Mouse (Mus musculus): ENCODE data around the gene Map7. TPM values are rescaled to one million over a fixed set of nuclear protein-coding genes. Genes with fewer than 3 reads are reported as not detected.

Gene Map7
- polyA plus RNA-seq, 1 experiment from 2014 or later: 8.2 TPM

DNA sequence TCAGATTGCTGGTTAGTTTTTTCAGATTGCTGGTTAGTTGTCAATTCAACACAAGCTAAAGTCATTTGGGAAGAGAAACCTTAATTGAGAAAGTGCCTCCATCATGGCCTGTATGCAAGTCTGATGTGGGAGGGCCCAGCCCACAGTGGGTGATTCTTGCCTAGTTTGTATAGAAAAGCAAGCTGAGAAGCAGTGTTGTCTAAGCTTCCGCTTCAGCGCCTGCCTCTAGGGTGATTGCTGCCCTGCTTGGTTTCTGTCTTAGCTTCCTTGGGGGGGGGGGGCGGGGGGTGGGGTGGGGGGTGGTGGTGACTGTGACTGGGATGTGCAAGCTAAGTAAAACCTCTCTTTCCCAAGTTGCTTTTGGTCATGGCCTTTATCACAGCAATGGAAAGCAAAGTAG is 53.0 kb downstream of the Map7 start:
- no peaks in the 10 kb centered on the region for H3K36me3 ChIP-seq (replicated peaks)
- H3K9me3 ChIP-seq: no peaks in the 10 kb centered on the region
- 0 out of 2 replicates have a peak, but pooled peaks have one; percentile 51 for ATAC-seq (ENCODE audit: low FRiP score)
- H3K27me3 ChIP-seq: 0 out of 2 replicates have a peak, but pooled peaks cover 11% of the 10 kb centered on the region
- H3K4me1 ChIP-seq: peaks cover 18% of the 10 kb centered on the region
- no peak overlapping the region for H3K27ac ChIP-seq
- no peak overlapping the region for H3K9ac ChIP-seq
- no peak overlapping the region for H3K4me3 ChIP-seq (replicated peaks)
- H3K4me2 ChIP-seq: no peak overlapping the region
- 17% methylated on average over 3 of the region's 3 CpGs for whole genome bisulfite sequencing

DNA sequence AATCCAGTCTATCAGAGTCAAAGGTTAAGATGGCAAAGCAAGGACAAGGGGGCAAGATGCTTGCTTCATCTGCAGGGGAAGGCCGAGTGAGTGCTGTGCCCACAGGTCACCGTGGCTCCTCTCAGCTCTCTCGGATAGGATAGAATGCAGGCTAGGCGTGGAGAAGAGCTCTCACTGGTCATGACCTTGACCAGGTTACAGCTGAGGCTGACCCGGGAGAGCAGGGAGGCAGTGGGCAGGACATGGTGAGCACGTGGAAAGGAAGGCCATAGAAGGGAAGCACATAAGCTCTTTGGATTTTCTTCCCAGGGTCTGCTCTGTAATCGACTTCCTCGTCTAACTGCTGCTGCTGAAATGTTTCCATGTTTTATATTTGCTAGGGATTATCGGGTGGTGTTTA is 53.9 kb downstream of the Map7 start:
- no peak for ATAC-seq (ENCODE audit: low FRiP score)
- no peaks in the 10 kb centered on the region for H3K9me3 ChIP-seq
- H3K27ac ChIP-seq: no peak overlapping the region
- peaks cover 21% of the 10 kb centered on the region for H3K4me1 ChIP-seq
- H3K4me2 ChIP-seq: no peak overlapping the region
- H3K4me3 ChIP-seq (replicated peaks): no peak overlapping the region
- WGBS: 71% methylated on average over 9 of the region's 9 CpGs
- no peaks in the 10 kb centered on the region for H3K36me3 ChIP-seq (replicated peaks)
- H3K9ac ChIP-seq: no peak overlapping the region
- 0 out of 2 replicates have a peak, but pooled peaks cover 11% of the 10 kb centered on the region for H3K27me3 ChIP-seq

- H3K9ac ChIP-seq: no peak overlapping the region
- H3K36me3 ChIP-seq (replicated peaks): no peaks in the 10 kb centered on the region
- H3K4me2 ChIP-seq: no peak overlapping the region
- peaks cover 21% of the 10 kb centered on the region for H3K4me1 ChIP-seq
- no peaks in the 10 kb centered on the region for H3K9me3 ChIP-seq
- ATAC-seq (ENCODE audit: low FRiP score): no peak
- H3K27me3 ChIP-seq: 0 out of 2 replicates have a peak, but pooled peaks cover 11% of the 10 kb centered on the region
- WGBS: 59% methylated on average over 6 of the region's 6 CpGs
- no peak overlapping the region for H3K4me3 ChIP-seq (replicated peaks)
- no peak overlapping the region for H3K27ac ChIP-seq
Observed at GRCm38 (mm10) chr10:20202818-20203217, 54.5 kb downstream of the Map7 start.

GRCm38 (mm10) chr10:20203502-20203901 is 55.2 kb downstream of the Map7 start:
- ATAC-seq (ENCODE audit: low FRiP score): no peak
- Histone ChIP-seq H3K4me1 (peaks cover 21% of the 10 kb centered on the region), H3K4me2 (no peak overlapping the region), H3K9ac (no peak overlapping the region), H3K27ac (no peak overlapping the region), H3K36me3 (replicated peaks) (no peaks in the 10 kb centered on the region), H3K4me3 (replicated peaks) (no peak overlapping the region), H3K27me3 (0 out of 2 replicates have a peak, but pooled peaks cover 11% of the 10 kb centered on the region), H3K9me3 (no peaks in the 10 kb centered on the region)
- WGBS: 86% methylated on average over 6 of the region's 6 CpGs

DNA sequence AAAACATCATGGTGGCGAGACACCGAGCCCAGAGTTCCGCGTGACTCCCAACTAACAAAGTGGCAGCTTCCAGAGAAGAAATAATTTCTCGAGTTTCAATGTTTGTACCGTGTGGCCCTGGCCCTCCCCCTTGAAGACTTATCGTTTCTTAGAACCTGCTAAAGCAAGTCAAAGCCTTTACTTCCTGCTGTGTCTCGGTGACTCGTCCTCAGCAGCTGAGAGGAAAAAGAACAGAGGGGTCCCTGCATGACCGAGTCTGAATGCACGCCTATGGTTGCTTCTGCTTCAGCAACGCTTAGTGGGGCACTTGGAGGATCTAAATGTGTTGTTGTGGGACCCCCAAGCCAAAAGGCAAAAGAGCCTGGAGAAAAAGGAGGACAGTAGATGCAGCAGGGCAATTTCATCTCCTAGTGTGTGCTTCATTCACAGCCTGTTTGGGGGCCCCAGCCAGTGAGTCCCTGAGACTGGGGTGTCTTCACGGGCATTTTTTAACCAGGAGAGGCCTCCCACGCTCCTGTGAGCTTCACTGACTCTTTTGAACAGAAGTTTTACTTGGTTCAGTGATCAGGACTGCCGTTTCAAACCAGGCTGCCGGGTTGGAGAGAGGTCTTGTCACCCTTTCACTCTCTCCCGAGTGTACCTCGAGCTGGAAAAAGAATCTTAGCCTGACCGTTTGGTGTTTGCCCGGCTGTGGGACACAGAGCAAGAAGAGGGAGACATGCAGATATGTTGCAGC is 56.6 kb downstream of the Map7 start:
- H3K4me2 ChIP-seq: peak overlapping the region; percentile 40
- WGBS: 17% methylated on average over 20 of the region's 20 CpGs
- peak overlapping the region; percentile 5; the same call in 1 of the 2 replicates for H3K4me3 ChIP-seq (replicated peaks)

GRCm38 (mm10) chr10:20206966-20207365 is 58.7 kb downstream of the Map7 start:
- 70% methylated on average over 7 of the region's 7 CpGs for WGBS
- H3K27ac ChIP-seq: no peak overlapping the region
- H3K9me3 ChIP-seq: no peaks in the 10 kb centered on the region
- no peak overlapping the region; the same call in 1 of the 2 replicates for H3K4me2 ChIP-seq
- H3K9ac ChIP-seq: no peak overlapping the region
- H3K36me3 ChIP-seq (replicated peaks): no peaks in the 10 kb centered on the region
- ATAC-seq (ENCODE audit: low FRiP score): no peak
- no peak overlapping the region for H3K4me3 ChIP-seq (replicated peaks)
- H3K27me3 ChIP-seq: 0 out of 2 replicates have a peak, but pooled peaks cover 11% of the 10 kb centered on the region
- H3K4me1 ChIP-seq: peaks cover 14% of the 10 kb centered on the region

More for the DNA sequence above, 56.6 kb downstream of the Map7 start:
- Histone ChIP-seq H3K9me3 (no peaks in the 10 kb centered on the region), H3K27ac (no peak overlapping the region; the same call in 1 of the 2 replicates), H3K4me1 (peaks cover 21% of the 10 kb centered on the region), H3K27me3 (0 out of 2 replicates have a peak, but pooled peaks cover 11% of the 10 kb centered on the region), H3K36me3 (replicated peaks) (no peaks in the 10 kb centered on the region), H3K9ac (no peak overlapping the region; the same call in 1 of the 2 replicates)
- peak; percentile 47; the same call in 1 of the 2 replicates for ATAC-seq (ENCODE audit: low FRiP score)

DNA sequence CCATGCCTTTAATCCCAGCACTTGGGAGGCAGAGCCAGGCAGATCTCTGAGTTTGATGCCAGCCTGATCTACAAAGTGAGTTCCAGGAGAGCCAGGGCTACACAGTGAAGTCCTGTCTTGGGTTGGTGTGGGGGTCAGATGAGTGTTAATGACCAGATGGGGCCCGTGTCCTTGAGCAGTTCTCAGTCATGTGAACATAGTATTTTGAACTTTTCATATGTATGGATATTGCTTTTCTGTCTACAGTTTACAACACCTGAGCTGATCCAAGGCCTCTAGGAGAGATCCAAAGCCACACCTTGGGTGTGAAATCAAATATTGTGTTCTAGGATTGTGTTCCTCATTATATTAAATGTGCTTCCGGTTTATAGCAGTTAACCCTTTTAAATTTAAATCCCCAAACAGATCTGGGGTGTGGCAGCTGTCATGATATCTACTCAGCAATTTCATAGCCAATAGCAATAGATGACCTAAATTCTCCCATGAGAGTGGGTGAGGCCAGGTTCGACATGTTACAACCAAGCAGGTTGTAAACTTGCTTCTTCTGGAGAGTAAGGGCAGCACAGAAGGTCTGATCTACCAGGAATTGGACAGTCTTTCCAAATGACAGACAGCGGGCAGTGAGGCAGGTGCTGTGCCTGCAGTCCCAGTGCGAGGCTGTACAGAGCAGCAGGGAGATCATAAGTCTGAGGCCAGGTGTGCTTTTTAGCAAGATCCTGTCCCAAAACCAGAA is 61.5 kb downstream of the Map7 start:
- no peaks in the 10 kb centered on the region for H3K9me3 ChIP-seq
- peaks cover 12% of the 10 kb centered on the region for H3K4me1 ChIP-seq
- no peak overlapping the region for H3K4me2 ChIP-seq
- WGBS: 89% methylated on average over 5 of the region's 5 CpGs
- no peak overlapping the region for H3K4me3 ChIP-seq (replicated peaks)
- H3K9ac ChIP-seq: no peak overlapping the region
- H3K27me3 ChIP-seq: 0 out of 2 replicates have a peak, but pooled peaks cover 7% of the 10 kb centered on the region
- ATAC-seq (ENCODE audit: low FRiP score): no peak
- no peak overlapping the region for H3K27ac ChIP-seq
- no peaks in the 10 kb centered on the region for H3K36me3 ChIP-seq (replicated peaks)

DNA sequence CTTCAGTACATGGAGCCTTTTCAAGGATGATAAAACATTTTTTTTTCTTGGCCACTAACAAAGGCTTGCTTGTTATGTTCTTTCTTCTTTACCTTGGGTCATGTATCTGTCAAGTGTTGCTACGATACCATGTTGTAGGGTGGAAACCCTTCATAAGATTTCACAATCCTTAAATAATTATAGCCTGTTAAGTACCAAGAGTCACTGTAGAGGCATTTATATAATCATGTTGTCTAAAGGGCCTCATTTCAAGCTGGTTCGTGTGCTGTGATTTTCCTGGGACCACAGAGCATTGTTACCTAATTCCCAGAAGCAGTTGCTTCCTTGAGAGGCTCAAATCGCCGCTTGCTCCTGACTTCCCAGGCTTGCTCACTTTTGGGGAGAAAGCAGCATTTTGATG is 66.1 kb downstream of the Map7 start:
- ATAC-seq (ENCODE audit: low FRiP score): no peak
- Histone ChIP-seq H3K4me3 (replicated peaks) (no peak overlapping the region), H3K4me1 (no peaks in the 10 kb centered on the region), H3K27me3 (no peaks in the 10 kb centered on the region), H3K27ac (no peak overlapping the region), H3K36me3 (replicated peaks) (no peaks in the 10 kb centered on the region), H3K9ac (no peak overlapping the region), H3K4me2 (no peak overlapping the region), H3K9me3 (no peaks in the 10 kb centered on the region)
- WGBS: 74% methylated on average over 4 of the region's 4 CpGs

- H3K36me3 ChIP-seq (replicated peaks): no peaks in the 10 kb centered on the region
- no peak overlapping the region for H3K9ac ChIP-seq
- no peak overlapping the region for H3K4me2 ChIP-seq
- H3K4me1 ChIP-seq: no peaks in the 10 kb centered on the region
- no peak overlapping the region for H3K4me3 ChIP-seq (replicated peaks)
- H3K27ac ChIP-seq: no peak overlapping the region
- WGBS: 89% methylated on average over 6 of the region's 6 CpGs
- H3K9me3 ChIP-seq: no peaks in the 10 kb centered on the region
- H3K27me3 ChIP-seq: no peaks in the 10 kb centered on the region
- ATAC-seq (ENCODE audit: low FRiP score): no peak
Observed at GRCm38 (mm10) chr10:20216982-20217381, 68.7 kb downstream of the Map7 start.

DNA sequence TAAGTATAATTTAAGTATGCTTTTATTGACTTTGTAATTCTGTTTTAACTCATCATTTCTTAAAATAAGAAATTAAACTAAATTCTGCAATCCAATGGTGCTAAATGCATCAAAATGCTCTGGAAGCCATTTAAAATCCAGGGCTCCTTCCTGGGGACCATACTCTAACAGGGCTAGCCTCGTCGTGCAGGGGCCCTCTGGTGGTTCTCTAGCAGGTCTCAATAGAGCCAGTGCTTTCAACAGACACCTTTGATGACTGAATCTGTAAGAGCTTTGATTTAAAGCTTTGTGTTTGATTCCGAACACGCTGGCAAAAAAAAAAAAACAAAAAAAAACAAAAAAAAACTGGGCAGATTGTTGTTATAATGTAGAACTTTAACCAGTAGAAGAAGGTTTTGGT is 70.6 kb downstream of the Map7 start:
- H3K4me1 ChIP-seq: no peaks in the 10 kb centered on the region
- ATAC-seq (ENCODE audit: low FRiP score): no peak

GRCm38 (mm10) chr10:20219538-20219937 is 71.3 kb downstream of the Map7 start:
- Histone ChIP-seq H3K36me3 (replicated peaks) (no peaks in the 10 kb centered on the region), H3K9ac (no peak overlapping the region), H3K4me2 (no peak overlapping the region), H3K4me3 (replicated peaks) (no peak overlapping the region), H3K27me3 (no peaks in the 10 kb centered on the region), H3K9me3 (no peaks in the 10 kb centered on the region), H3K27ac (no peak overlapping the region), H3K4me1 (no peaks in the 10 kb centered on the region)
- 89% methylated on average over 8 of the region's 8 CpGs for WGBS
- no peak for ATAC-seq (ENCODE audit: low FRiP score)

More for the DNA sequence above, 70.6 kb downstream of the Map7 start:
- no peak overlapping the region for H3K4me3 ChIP-seq (replicated peaks)
- H3K4me2 ChIP-seq: no peak overlapping the region
- H3K36me3 ChIP-seq (replicated peaks): no peaks in the 10 kb centered on the region
- no peak overlapping the region for H3K9ac ChIP-seq
- H3K9me3 ChIP-seq: no peaks in the 10 kb centered on the region
- WGBS: 78% methylated on average over 4 of the region's 4 CpGs
- H3K27ac ChIP-seq: no peak overlapping the region
- no peaks in the 10 kb centered on the region for H3K27me3 ChIP-seq

DNA sequence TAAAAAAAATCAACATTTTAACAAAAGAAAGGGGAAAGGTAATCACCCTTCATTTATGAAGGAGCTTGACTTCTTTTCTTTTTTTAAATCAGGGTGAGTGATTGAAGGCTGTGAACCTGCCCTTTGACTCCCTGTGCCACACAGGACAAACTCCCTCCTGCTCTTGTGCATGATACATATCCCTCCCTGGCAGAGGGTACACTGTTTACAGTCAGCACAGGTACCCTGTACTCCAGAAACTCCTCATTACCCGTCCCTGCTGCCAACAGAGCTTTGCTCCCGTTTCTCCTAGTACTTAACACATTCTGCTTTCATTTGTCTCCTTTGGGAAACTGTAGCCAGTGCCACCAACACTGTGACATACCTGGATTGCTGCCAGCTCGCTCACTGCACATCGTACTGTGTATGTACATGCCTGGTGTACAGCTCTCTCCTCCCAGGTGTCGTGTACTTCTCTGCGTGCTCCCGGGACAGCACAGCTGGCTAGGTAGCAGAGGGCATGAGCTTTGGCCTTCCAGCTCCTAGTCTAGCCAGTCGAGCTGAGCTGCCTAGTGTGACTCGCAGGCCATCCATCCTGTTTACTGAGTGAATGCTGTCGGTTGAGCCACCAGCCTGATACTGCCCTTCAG is 72.3 kb downstream of the Map7 start:
- H3K27ac ChIP-seq: no peak overlapping the region
- no peaks in the 10 kb centered on the region for H3K9me3 ChIP-seq
- ATAC-seq (ENCODE audit: low FRiP score): no peak
- no peak overlapping the region for H3K4me3 ChIP-seq (replicated peaks)
- no peaks in the 10 kb centered on the region for H3K36me3 ChIP-seq (replicated peaks)
- H3K27me3 ChIP-seq: no peaks in the 10 kb centered on the region
- no peak overlapping the region for H3K4me2 ChIP-seq
- 85% methylated on average over 10 of the region's 10 CpGs for WGBS
- H3K9ac ChIP-seq: no peak overlapping the region
- no peaks in the 10 kb centered on the region for H3K4me1 ChIP-seq
